Mouse (Mus musculus) bone marrow macrophage, adult 2 months (primary cell): ENCODE results near the gene Nudt14. TPM values are rescaled to one million over a fixed set of nuclear protein-coding genes. Genes with fewer than 3 reads are reported as not detected.

Source experiments
- H3K27ac ChIP-seq: 2 replicates; pipeline ENCODE4 v1.5.1; 2012; ENCODE audit warnings: low read depth, low read length; ENCODE audit not compliant: insufficient read depth
- H3K4me1 ChIP-seq: 2 replicates; pipeline ENCODE4 v1.6.1; 2012; ENCODE audit warnings: low read length; ENCODE audit not compliant: control insufficient read depth, insufficient read depth
- H3K4me3 ChIP-seq: 2 replicates; pipeline ENCODE4 v1.5.1; 2012; ENCODE audit warnings: mild to moderate bottlenecking, low read length, moderate library complexity; ENCODE audit not compliant: insufficient read depth
- CTCF ChIP-seq: IDR thresholded peaks from 2 replicates; pipeline ENCODE4 v1.5.1; 2012; ENCODE audit warnings: low read depth, mild to moderate bottlenecking, low read length, moderate library complexity
- POLR2A ChIP-seq: IDR thresholded peaks from 2 replicates; pipeline ENCODE4 v1.6.1; 2012; ENCODE audit warnings: mild to moderate bottlenecking, low read depth, low read length, borderline replicate concordance
- polyA plus RNA-seq: library from polyadenylated mRNA; stranded (reverse); fragments of >200 nt; gene quantifications from 2 replicates; pipeline ENCODE4 v1.2.4, GENCODE M21; 2012; ENCODE audit not compliant: missing spikeins, insufficient read depth, insufficient read length

Nudt14 gene
- polyA plus RNA-seq, result 31.4 and 32.1 TPM in 2 replicates

GRCm38 (mm10) chr12:112941776-112942713 lies at the start of gene Nudt14:
Nudt14 (minus strand) TSS chr12:112942124.
- peak within 1 kb of the TSS; percentile 57 for H3K27ac ChIP-seq
- peak within 1 kb of the TSS; percentile 82 for H3K4me3 ChIP-seq
- peaks cover 11% of the 10 kb centered on the region for H3K4me1 ChIP-seq
- TF ChIP-seq CTCF (no peak), POLR2A (no peak)

- peaks cover 47% of the 10 kb centered on the region for H3K4me1 ChIP-seq
- H3K27ac ChIP-seq, result peak overlapping the region; percentile 11; the same call in 1 of the 2 replicates
- no peak overlapping the region for H3K4me3 ChIP-seq
- TF ChIP-seq POLR2A (no peak), CTCF (no peak)
These were observed 49.5 kb upstream of the Nudt14 start for GRCm38 (mm10) chr12:112991444-112991843.

GRCm38 (mm10) chr12:112990706-112991405 lies 48.9 kb upstream of the Nudt14 start:
- TF ChIP-seq POLR2A (no peak), CTCF (no peak)
- Histone ChIP-seq H3K4me1 (peaks cover 47% of the 10 kb centered on the region), H3K27ac (peak overlapping the region; percentile 34; the same call in 1 of the 2 replicates), H3K4me3 (no peak overlapping the region)

- TF ChIP-seq CTCF (peak; percentile 49), POLR2A (no peak)
- Histone ChIP-seq H3K4me1 (peaks cover 38% of the 10 kb centered on the region), H3K4me3 (no peak overlapping the region), H3K27ac (no peak overlapping the region)
These were observed 46.0 kb upstream of the Nudt14 start for GRCm38 (mm10) chr12:112987877-112988276.

- peaks cover 18% of the 10 kb centered on the region for H3K4me1 ChIP-seq
- no peak overlapping the region for H3K27ac ChIP-seq
- H3K4me3 ChIP-seq, result no peak overlapping the region
- TF ChIP-seq POLR2A, result no peak
These were observed 43.4 kb upstream of the Nudt14 start for GRCm38 (mm10) chr12:112985346-112985745.

GRCm38 (mm10) chr12:112982031-112982430 lies 40.1 kb upstream of the Nudt14 start:
- H3K4me3 ChIP-seq, result no peak overlapping the region
- peaks cover 5% of the 10 kb centered on the region for H3K4me1 ChIP-seq
- no peak overlapping the region for H3K27ac ChIP-seq
- TF ChIP-seq CTCF, result no peak
- TF ChIP-seq POLR2A, result no peak

- no peak for TF ChIP-seq POLR2A
- TF ChIP-seq CTCF, result no peak
- Histone ChIP-seq H3K27ac (no peak overlapping the region), H3K4me1 (peaks cover 6% of the 10 kb centered on the region; the same call in 1 of the 2 replicates), H3K4me3 (peak overlapping the region; percentile 77)
These were observed 35.2 kb upstream of the Nudt14 start for GRCm38 (mm10) chr12:112977156-112977555.

GRCm38 (mm10) chr12:112976371-112977073 lies 34.6 kb upstream of the Nudt14 start, which contains the start of gene Btbd6:
Btbd6 (plus strand) TSS chr12:112976482.
- H3K27ac ChIP-seq, result peak within 1 kb of the TSS; percentile 17

GRCm38 (mm10) chr12:112974736-112975135 lies 32.8 kb upstream of the Nudt14 start:
- TF ChIP-seq POLR2A, result no peak
- TF ChIP-seq CTCF, result no peak
- peaks cover 6% of the 10 kb centered on the region; the same call in 1 of the 2 replicates for H3K4me1 ChIP-seq
- H3K4me3 ChIP-seq, result no peak overlapping the region
- H3K27ac ChIP-seq, result no peak overlapping the region

More at GRCm38 (mm10) chr12:112976371-112977073, 34.6 kb upstream of the Nudt14 start, which contains the start of gene Btbd6:
- H3K4me1 ChIP-seq, result peaks cover 6% of the 10 kb centered on the region; the same call in 1 of the 2 replicates
- TF ChIP-seq POLR2A (no peak; the same call in 1 of the 2 replicates), CTCF (0 out of 2 replicates have a peak, but pooled peaks have one; percentile 15)
- peak within 1 kb of the TSS; percentile 77 for H3K4me3 ChIP-seq
